Mouse (Mus musculus) myocyte (in vitro differentiated cells): ENCODE data around the gene 4930518I15Rik. TPM values are rescaled to one million over a fixed set of nuclear protein-coding genes. Genes with fewer than 3 reads are reported as not detected.
"Not testable (repeated sequence)": the region's sequence is repeated elsewhere in the genome, so short reads cannot be mapped to it uniquely, and the experiment has no call there.

Source experiments
- H3K27me3 ChIP-seq: one replicate; pipeline ENCODE4 v1.6.1; 2011; ENCODE audit not compliant: control insufficient read depth, insufficient read depth, insufficient read length
- H3K36me3 ChIP-seq: one replicate; pipeline ENCODE4 v1.6.1; 2011; ENCODE audit not compliant: control insufficient read depth, insufficient read depth
- H3K4me2 ChIP-seq: one replicate; pipeline ENCODE4 v1.6.1; 2011; ENCODE audit warnings: low read depth, control low read depth
- H3K4me3 ChIP-seq: one replicate; pipeline ENCODE4 v1.5.1; 2011; ENCODE audit warnings: mild to moderate bottlenecking, control low read depth, moderate library complexity
- H3K79me2 ChIP-seq: one replicate; pipeline ENCODE4 v1.6.1; 2011; ENCODE audit not compliant: control insufficient read depth, insufficient read depth
- H3ac ChIP-seq: one replicate; pipeline ENCODE4 v1.6.1; 2011; ENCODE audit not compliant: control insufficient read depth, insufficient read length
- CEBPB ChIP-seq: IDR thresholded peaks from 2 replicates; pipeline ENCODE4 v1.6.1; 2011; ENCODE audit warnings: mild to moderate bottlenecking, moderate library complexity; ENCODE audit not compliant: poor library complexity, insufficient read depth, severe bottlenecking
- E2F4 ChIP-seq: IDR thresholded peaks from one replicate; pipeline ENCODE4 v1.6.1; 2011; ENCODE audit warnings: mild to moderate bottlenecking, control low read depth, moderate library complexity; ENCODE audit not compliant: insufficient read depth
- MAX ChIP-seq: IDR thresholded peaks from one replicate; pipeline ENCODE4 v1.6.1; 2011; ENCODE audit warnings: low read depth, mild to moderate bottlenecking, control low read depth
- MYOD1 ChIP-seq, 3 experiments: IDR thresholded peaks; one replicate each; pipeline ENCODE4 v1.6.1; 2011; ENCODE audit warnings: control low read depth in 2 of 3, low read depth in 2 of 3, mild to moderate bottlenecking in 2 of 3, moderate library complexity in 1 of 3; ENCODE audit not compliant: insufficient read length in 2 of 3, control insufficient read depth in 1 of 3
- MYOG ChIP-seq, 3 experiments: IDR thresholded peaks; one replicate each; pipeline ENCODE4 v1.6.1; 2011; ENCODE audit warnings: control low read depth in 2 of 3, low read depth in 2 of 3, mild to moderate bottlenecking in 2 of 3; ENCODE audit not compliant: insufficient read length in 2 of 3, control insufficient read depth in 1 of 3, insufficient read depth in 1 of 3
- POLR2A ChIP-seq: IDR thresholded peaks from one replicate; pipeline ENCODE4 v1.6.1; 2011; ENCODE audit warnings: low read depth, mild to moderate bottlenecking, control low read depth, moderate library complexity; ENCODE audit not compliant: insufficient read length
- POLR2AphosphoS2 ChIP-seq: IDR thresholded peaks from one replicate; pipeline ENCODE4 v1.6.1; 2011; ENCODE audit warnings: low read depth, control low read depth; ENCODE audit not compliant: insufficient read length
- REST ChIP-seq: IDR thresholded peaks from one replicate; pipeline ENCODE4 v1.6.1; 2011; ENCODE audit warnings: mild to moderate bottlenecking, control low read depth, moderate library complexity; ENCODE audit not compliant: insufficient read depth, insufficient read length
- SRF ChIP-seq: IDR thresholded peaks from one replicate; pipeline ENCODE4 v1.6.1; 2011; ENCODE audit warnings: low read depth; ENCODE audit not compliant: control insufficient read depth, insufficient read length
- TCF12 ChIP-seq: IDR thresholded peaks from one replicate; pipeline ENCODE4 v1.6.1; 2011; ENCODE audit warnings: mild to moderate bottlenecking, control low read depth; ENCODE audit not compliant: poor library complexity, insufficient read depth, severe bottlenecking
- TCF3 ChIP-seq: IDR thresholded peaks from one replicate; pipeline ENCODE4 v1.6.1; 2011; ENCODE audit warnings: low read depth, control low read depth; ENCODE audit not compliant: insufficient read length
- USF1 ChIP-seq: IDR thresholded peaks from one replicate; pipeline ENCODE4 v1.6.1; 2011; ENCODE audit warnings: low read depth, mild to moderate bottlenecking, control low read depth, moderate library complexity
- polyA plus RNA-seq: library from polyadenylated mRNA; unstranded; fragments of >200 nt; fragmentation: generic; extraction: Trizol; gene quantifications from one replicate; pipeline ENCODE4 v1.2.1, GENCODE M21; 2012; ENCODE audit warnings: missing spikeins

The 4930518I15Rik gene
- polyA plus RNA-seq, 1 experiment: 0.26 TPM

DNA sequence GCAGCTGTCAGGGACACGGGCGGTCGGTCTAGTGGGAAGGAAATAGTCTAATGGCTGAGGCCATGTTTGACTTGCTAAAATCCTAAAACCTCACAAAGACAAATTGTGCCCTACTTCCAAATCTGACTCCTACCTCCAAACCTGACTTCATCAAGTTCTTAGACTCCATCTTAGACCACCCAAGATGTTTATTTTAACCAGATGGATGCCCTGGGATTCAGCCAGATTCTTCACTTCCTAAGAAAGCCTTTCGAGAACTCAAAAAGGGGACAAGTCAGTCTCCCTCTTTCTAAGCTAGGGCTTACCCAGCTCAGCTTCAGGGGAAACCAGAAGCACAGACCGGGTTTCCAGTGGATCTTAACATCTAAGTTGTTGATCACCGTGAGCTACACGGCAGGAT is 925 bp upstream of the 4930518I15Rik start:
- H3K4me3 ChIP-seq: no peak overlapping the region
- TF ChIP-seq E2F4: no peak
- TF ChIP-seq POLR2AphosphoS2: no peak
- no peak for TF ChIP-seq REST
- TF ChIP-seq MYOG (IDR thresholded peaks at IDR 0.05; ENCODE audit: control insufficient read depth in 1 of 3, insufficient read depth in 1 of 3, insufficient read length in 2 of 3, low read depth in 2 of 3): no peak
- no peak for TF ChIP-seq MYOD1 (IDR thresholded peaks at IDR 0.05; ENCODE audit: control insufficient read depth in 1 of 3, insufficient read length in 2 of 3, low read depth in 2 of 3)
- TF ChIP-seq USF1: no peak
- TF ChIP-seq MAX: no peak
- TF ChIP-seq TCF3: no peak
- no peak for TF ChIP-seq CEBPB
- TF ChIP-seq POLR2A: no peak
- no peak for TF ChIP-seq TCF12
- TF ChIP-seq SRF: no peak
- H3ac ChIP-seq: no peak overlapping the region
- H3K27me3 ChIP-seq: no peaks in the 10 kb centered on the region
- peaks cover 21% of the 10 kb centered on the region for H3K79me2 ChIP-seq
- no peaks in the 10 kb centered on the region for H3K36me3 ChIP-seq
- H3K4me2 ChIP-seq: no peak overlapping the region

GRCm38 (mm10) chr2:156857385-156857791 is 358 bp downstream of the 4930518I15Rik start:
- no peak for TF ChIP-seq CEBPB
- Histone ChIP-seq H3K79me2 (peaks cover 15% of the 10 kb centered on the region), H3K27me3 (no peaks in the 10 kb centered on the region), H3K4me3 (no peak overlapping the region), H3K36me3 (no peaks in the 10 kb centered on the region), H3K4me2 (no peak overlapping the region), H3ac (no peak overlapping the region)

DNA sequence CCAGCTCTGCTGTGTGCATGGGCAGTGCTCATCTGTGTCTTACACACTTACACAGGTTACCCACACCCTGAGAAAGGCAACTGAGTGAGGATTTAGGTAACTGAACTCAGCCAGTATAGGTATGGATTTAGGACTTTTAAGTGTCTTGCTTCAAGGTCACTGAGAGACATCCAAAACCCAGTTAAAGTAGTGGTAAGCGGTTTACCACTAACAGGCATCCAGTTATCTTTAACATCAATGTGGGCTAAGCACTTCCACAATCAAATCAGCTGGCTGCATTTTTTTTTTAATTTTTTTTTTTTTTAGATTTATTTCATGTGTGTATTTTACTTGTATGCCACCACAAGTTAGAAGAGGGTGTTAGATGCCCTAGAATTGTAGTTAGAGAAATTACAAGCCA is 1.4 kb downstream of the 4930518I15Rik start:
- Histone ChIP-seq H3K4me2 (no peak overlapping the region), H3K79me2 (peaks cover 4% of the 10 kb centered on the region), H3K27me3 (no peaks in the 10 kb centered on the region), H3ac (no peak overlapping the region), H3K4me3 (no peak overlapping the region), H3K36me3 (no peaks in the 10 kb centered on the region)
- TF ChIP-seq E2F4 (no peak), POLR2AphosphoS2 (no peak), TCF3 (no peak), MYOD1 (IDR thresholded peaks at IDR 0.05; ENCODE audit: control insufficient read depth in 1 of 3, insufficient read length in 2 of 3, low read depth in 2 of 3) (no peak), MAX (no peak), SRF (no peak), USF1 (no peak), MYOG (IDR thresholded peaks at IDR 0.05; ENCODE audit: control insufficient read depth in 1 of 3, insufficient read depth in 1 of 3, insufficient read length in 2 of 3, low read depth in 2 of 3) (no peak), TCF12 (no peak), CEBPB (no peak)

DNA sequence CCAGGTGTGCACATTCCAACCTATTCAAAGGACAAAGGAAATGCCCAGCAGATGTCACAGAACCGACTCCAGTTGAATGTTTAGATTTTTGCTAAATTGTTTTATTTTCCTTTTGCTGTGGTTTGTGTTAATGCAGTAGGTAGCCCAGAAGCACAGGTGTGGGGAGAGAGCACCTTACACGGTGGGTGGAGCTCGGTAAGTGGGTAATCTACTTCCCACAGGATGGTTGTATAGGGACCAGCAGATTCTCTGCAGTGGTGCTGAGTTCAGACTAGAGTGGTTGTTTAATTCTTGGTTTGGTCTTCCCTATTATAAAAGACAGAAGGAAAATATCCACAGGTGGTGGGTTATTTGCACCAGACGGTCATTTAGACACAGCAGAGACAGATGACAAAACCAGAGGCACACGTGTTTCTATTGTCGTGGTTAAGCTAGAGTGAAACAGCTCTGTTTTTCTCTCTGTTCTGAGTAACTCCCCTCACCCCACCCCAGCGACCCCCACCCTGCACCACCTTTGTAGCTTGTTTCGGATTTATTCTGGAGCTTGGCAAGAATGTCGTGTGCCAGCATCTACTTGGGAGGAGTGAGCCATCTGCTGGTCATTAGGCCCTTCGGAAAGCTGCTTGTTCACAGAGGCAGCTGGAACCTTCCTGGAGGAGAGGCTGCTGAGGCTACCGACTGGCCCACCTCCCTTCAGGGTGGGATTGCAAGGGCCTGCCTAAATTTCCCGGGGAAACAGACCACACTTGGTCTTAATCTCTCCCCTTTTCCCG is 3.6 kb downstream of the 4930518I15Rik start:
- H3K36me3 ChIP-seq, H3K79me2 ChIP-seq, H3K27me3 ChIP-seq, H3ac ChIP-seq, H3K4me3 ChIP-seq, H3K4me2 ChIP-seq: not testable (repeated sequence)

DNA sequence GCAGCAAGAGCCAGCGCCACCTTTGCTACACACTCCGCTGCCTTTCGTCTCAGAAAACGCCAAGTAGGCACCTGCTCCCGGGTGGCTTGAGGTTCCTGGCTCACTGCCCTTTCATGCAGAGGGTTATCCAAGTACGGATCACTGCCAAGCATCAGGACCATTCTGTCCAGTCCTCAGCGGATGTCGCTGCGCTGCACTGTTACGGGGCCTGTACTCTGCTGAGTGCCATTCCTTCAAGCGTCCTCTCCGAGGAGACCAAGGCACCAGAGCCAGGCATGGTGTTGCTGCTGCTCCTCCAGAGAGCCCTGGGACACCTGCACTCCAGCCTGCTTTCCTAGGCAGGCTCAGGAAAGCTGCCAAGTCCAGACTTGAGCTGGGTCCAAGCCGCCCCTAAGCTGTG is 4.2 kb downstream of the 4930518I15Rik start:
- not testable (repeated sequence) for H3K79me2 ChIP-seq, H3K27me3 ChIP-seq, H3K4me2 ChIP-seq, H3K4me3 ChIP-seq, H3ac ChIP-seq, H3K36me3 ChIP-seq

DNA sequence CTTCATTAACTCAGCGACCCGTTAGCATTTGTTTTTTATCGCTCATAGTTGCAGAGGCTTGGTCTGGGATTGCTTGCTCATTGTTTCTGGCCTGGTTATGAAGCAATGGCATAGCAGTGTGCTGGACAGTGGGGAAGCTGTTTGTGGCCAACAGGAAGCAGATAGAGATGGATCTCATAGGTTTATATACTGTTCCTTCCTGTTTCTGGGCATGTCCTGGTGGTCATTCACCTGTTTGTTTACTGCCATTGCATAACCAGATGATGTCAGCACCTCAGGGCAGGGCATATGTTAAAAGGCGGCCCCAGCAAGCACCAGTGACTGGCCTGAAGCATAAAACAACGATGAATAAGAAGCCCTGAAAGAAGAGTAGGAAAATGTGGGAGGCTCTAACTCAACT is 7.2 kb downstream of the 4930518I15Rik start:
- H3K79me2 ChIP-seq: no peaks in the 10 kb centered on the region
- H3K4me2 ChIP-seq: no peak overlapping the region
- no peaks in the 10 kb centered on the region for H3K27me3 ChIP-seq
- no peak overlapping the region for H3ac ChIP-seq
- H3K36me3 ChIP-seq: peaks cover 5% of the 10 kb centered on the region
- no peak overlapping the region for H3K4me3 ChIP-seq
- TF ChIP-seq USF1: no peak
- no peak for TF ChIP-seq TCF12
- TF ChIP-seq MYOG (IDR thresholded peaks at IDR 0.05; ENCODE audit: control insufficient read depth in 1 of 3, insufficient read depth in 1 of 3, insufficient read length in 2 of 3, low read depth in 2 of 3): no peak
- TF ChIP-seq E2F4: no peak
- no peak for TF ChIP-seq MYOD1 (IDR thresholded peaks at IDR 0.05; ENCODE audit: control insufficient read depth in 1 of 3, insufficient read length in 2 of 3, low read depth in 2 of 3)
- TF ChIP-seq TCF3: no peak
- no peak for TF ChIP-seq MAX
- TF ChIP-seq REST: no peak
- TF ChIP-seq SRF: no peak
- no peak for TF ChIP-seq CEBPB
- TF ChIP-seq POLR2A: no peak
- no peak for TF ChIP-seq POLR2AphosphoS2
